Mouse (Mus musculus) limb, embryonic 13.5 days (tissue): ENCODE measurements around the gene Prm2. TPM values are rescaled to one million over a fixed set of nuclear protein-coding genes. Genes with fewer than 3 reads are reported as not detected.

Experiments used
- ATAC-seq: fragments of 200-750 bp; cut with Nextera tagmentation; 2 replicates; pipeline ENCODE4 v1.8.0; 2017; ENCODE audit warnings: low read depth, moderate number of reproducible peaks, moderate TSS enrichment; ENCODE audit not compliant: low FRiP score
- H3K27ac ChIP-seq: fragments of 300-500 bp; sonication (generic); 2 replicates; pipeline ENCODE4 v1.5.1; 2015; ENCODE audit warnings: inconsistent platforms, mild to moderate bottlenecking, moderate library complexity
- H3K27me3 ChIP-seq: fragments of 300-500 bp; sonication (generic); 2 replicates; pipeline ENCODE4 v1.6.1; 2015; ENCODE audit warnings: mild to moderate bottlenecking, inconsistent platforms
- H3K36me3 ChIP-seq: fragments of 300-500 bp; sonication (generic); 2 replicates; pipeline ENCODE4 v1.6.1; 2015; ENCODE audit warnings: inconsistent platforms, mild to moderate bottlenecking, moderate library complexity
- H3K4me1 ChIP-seq: fragments of 300-500 bp; sonication (generic); 2 replicates; pipeline ENCODE4 v1.6.1; 2015; ENCODE audit warnings: inconsistent platforms
- H3K4me2 ChIP-seq: fragments of 300-500 bp; sonication (generic); replicated peaks from 2 replicates; pipeline ENCODE4 v1.6.1; 2015; ENCODE audit warnings: inconsistent platforms, mild to moderate bottlenecking, moderate library complexity
- H3K4me3 ChIP-seq: fragments of 300-500 bp; sonication (generic); 2 replicates; pipeline ENCODE4 v1.5.1; 2015; ENCODE audit warnings: moderate library complexity, mild to moderate bottlenecking, inconsistent platforms
- H3K9ac ChIP-seq: fragments of 300-500 bp; sonication (generic); 2 replicates; pipeline ENCODE4 v1.6.1; 2015; ENCODE audit warnings: mild to moderate bottlenecking, inconsistent platforms
- H3K9me3 ChIP-seq: fragments of 300-500 bp; sonication (generic); 2 replicates; pipeline ENCODE4 v1.6.1; 2016; ENCODE audit warnings: inconsistent platforms
- WGBS: fragments of 180-500 bp; shearing (Covaris S2); methylation state at CpG from one replicate; pipeline ENCODE4 v1.1.7; 2015; 5-methylcytosine and 5-hydroxymethylcytosine counted together
- polyA plus RNA-seq: library from polyadenylated mRNA; unstranded; fragments of >200 nt; fragmentation: Nextera tagmentation; extraction: Ambion mirVana; gene quantifications from 2 replicates; pipeline ENCODE4 v1.2.1, GENCODE M21; 2015

Prm2 gene
- polyA plus RNA-seq, 1 experiment from 2014 or later: not detected

DNA sequence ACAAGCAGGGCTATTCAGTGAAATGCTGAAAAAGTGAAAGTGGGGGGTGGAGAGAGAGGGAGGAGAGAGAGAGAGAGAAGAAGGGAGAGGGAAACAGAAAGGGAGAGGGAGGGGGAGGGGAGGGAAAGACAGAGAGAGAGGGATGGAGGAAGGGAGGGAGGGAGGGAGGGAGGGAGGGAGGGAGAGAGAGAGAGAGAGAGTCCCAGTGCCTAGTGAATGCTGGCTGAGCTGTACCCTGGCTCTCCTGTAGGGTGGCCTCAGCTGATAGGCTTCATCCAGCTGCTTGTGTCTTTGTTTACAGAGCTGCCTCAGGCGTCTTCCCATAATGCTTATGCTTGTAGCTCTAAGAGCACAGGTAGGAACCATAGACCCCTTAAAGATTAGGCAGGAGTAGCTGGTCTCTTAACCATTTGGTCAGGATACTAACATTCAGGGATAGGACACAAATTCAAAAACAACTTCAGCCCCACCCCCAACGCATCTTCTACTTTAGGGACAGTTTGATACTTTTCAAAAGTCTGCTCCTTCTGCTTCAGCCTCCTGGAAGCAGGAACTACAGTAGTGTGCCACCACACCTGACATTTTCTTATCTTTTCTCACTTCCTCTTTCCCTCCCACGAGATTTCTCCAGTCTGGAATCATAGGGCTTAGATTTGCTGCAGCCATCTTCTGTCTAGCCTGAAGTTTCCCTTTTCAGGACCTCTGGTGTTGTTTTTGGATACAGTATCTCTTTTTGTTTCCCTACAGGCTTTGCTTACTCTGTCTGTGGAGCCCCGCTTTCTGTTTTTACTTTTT is 25.2 kb downstream of the Prm2 start:
- Histone ChIP-seq H3K4me2 (no peak overlapping the region), H3K27ac (no peak overlapping the region), H3K27me3 (no peaks in the 10 kb centered on the region), H3K9me3 (no peaks in the 10 kb centered on the region), H3K4me3 (no peak overlapping the region), H3K4me1 (peaks cover 30% of the 10 kb centered on the region), H3K36me3 (no peaks in the 10 kb centered on the region), H3K9ac (no peak overlapping the region)
- 43% methylated on average over 4 of the region's 4 CpGs for WGBS
- ATAC-seq: no peak

DNA sequence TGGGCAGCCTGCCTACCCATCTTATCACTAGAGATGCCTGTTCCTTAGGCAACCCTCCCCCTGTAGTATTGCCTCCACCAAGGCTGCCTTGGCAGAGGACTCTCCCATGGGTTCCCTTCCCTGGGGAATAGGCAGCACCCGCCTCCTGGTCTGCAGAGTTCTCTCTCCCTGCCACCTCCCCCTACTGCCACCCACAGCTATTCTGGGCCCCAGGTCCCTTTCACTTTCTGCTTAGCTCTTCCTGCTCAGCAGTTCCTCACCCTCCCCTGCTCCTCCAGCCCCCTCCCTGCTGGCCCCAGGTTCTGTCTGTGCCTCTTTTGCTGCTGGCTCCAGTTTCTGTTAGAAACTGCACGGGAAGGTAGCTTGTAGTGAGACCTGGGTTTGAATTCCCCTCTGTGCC is 26.3 kb downstream of the Prm2 start:
- Histone ChIP-seq H3K36me3 (no peaks in the 10 kb centered on the region), H3K27ac (no peak overlapping the region), H3K9ac (no peak overlapping the region; the same call in 1 of the 2 replicates), H3K9me3 (no peaks in the 10 kb centered on the region), H3K4me2 (no peak overlapping the region), H3K4me1 (peaks cover 30% of the 10 kb centered on the region), H3K4me3 (no peak overlapping the region), H3K27me3 (no peaks in the 10 kb centered on the region)
- 42% methylated on average over 2 of the region's 2 CpGs for WGBS
- ATAC-seq: no peak

DNA sequence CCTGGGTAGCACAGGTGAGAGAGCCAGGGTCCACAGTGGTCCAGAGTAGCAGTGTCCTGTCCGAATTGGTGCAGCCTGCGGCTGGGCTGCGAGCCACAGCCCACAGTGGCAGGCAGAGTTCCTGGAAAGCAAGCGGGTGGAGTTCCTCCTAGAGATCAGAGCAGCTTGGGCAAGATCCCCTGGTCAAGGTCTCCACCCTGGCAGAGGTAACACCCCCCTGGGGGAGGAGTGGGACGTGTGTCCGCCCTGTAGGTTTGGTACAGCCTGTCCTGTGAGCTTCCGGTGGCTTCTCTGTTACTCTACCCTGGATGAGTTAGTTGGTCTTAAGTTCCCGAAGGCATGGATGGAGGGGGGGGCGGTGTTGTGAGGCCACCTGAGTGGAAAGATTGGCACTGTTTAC is 27.1 kb downstream of the Prm2 start:
- Histone ChIP-seq H3K9ac (no peak overlapping the region), H3K4me3 (no peak overlapping the region), H3K4me1 (peaks cover 30% of the 10 kb centered on the region), H3K4me2 (no peak overlapping the region), H3K27me3 (no peaks in the 10 kb centered on the region), H3K36me3 (no peaks in the 10 kb centered on the region), H3K9me3 (no peaks in the 10 kb centered on the region), H3K27ac (no peak overlapping the region)
- ATAC-seq: no peak
- WGBS: 55% methylated on average over 9 of the region's 9 CpGs

DNA sequence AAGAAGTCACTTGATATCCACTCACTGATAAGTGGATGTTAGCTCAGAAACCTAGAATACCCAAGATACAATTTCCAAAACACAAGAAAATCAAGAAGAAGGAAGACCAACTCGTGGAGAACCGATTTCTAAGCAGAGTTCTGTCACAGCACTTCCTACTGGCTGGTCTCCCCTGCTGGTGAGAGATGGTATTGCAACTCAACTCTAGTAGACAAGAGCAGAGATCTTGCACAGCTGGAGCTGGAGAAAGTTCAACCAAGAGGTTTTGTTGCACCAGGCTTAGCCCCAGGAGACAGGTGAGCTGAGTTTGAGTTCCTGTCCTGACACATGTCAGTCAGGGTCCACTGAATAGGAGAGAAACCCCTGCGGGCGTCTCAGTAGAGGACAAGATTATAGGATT is 28.8 kb downstream of the Prm2 start:
- no peak overlapping the region for H3K4me2 ChIP-seq
- H3K9me3 ChIP-seq: no peaks in the 10 kb centered on the region
- no peaks in the 10 kb centered on the region for H3K36me3 ChIP-seq
- H3K9ac ChIP-seq: no peak overlapping the region
- WGBS: 56% methylated on average over 4 of the region's 4 CpGs
- peaks cover 27% of the 10 kb centered on the region for H3K4me1 ChIP-seq
- ATAC-seq: no peak
- no peak overlapping the region for H3K27ac ChIP-seq
- H3K4me3 ChIP-seq: no peak overlapping the region
- H3K27me3 ChIP-seq: no peaks in the 10 kb centered on the region

DNA sequence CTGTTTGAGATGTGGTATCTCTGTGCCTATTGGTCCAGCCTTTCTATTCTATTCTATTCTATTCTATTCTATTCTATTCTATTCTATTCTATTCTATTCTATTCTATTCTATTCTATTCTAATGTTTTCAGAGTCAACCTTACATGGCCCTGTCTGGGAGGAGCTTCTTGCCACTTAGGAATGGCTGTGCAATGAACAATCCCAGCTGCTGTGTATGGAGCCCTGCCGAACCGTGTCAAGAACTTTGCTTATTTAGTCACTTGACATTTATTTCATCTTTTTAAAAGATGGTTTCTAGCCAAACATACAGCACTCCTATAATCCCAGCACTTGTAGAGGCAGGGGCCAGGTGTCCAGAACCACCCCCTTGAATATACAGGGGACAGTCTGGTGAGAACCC is 31.6 kb downstream of the Prm2 start:
- H3K36me3 ChIP-seq: no peaks in the 10 kb centered on the region
- no peak overlapping the region for H3K9ac ChIP-seq
- no peak overlapping the region for H3K27ac ChIP-seq
- no peak overlapping the region for H3K4me3 ChIP-seq
- no peak for ATAC-seq
- no peaks in the 10 kb centered on the region for H3K27me3 ChIP-seq
- no peaks in the 10 kb centered on the region for H3K9me3 ChIP-seq
- peaks cover 7% of the 10 kb centered on the region; the same call in 1 of the 2 replicates for H3K4me1 ChIP-seq
- WGBS: 72% methylated on average over 2 of the region's 2 CpGs
- H3K4me2 ChIP-seq: no peak overlapping the region

DNA sequence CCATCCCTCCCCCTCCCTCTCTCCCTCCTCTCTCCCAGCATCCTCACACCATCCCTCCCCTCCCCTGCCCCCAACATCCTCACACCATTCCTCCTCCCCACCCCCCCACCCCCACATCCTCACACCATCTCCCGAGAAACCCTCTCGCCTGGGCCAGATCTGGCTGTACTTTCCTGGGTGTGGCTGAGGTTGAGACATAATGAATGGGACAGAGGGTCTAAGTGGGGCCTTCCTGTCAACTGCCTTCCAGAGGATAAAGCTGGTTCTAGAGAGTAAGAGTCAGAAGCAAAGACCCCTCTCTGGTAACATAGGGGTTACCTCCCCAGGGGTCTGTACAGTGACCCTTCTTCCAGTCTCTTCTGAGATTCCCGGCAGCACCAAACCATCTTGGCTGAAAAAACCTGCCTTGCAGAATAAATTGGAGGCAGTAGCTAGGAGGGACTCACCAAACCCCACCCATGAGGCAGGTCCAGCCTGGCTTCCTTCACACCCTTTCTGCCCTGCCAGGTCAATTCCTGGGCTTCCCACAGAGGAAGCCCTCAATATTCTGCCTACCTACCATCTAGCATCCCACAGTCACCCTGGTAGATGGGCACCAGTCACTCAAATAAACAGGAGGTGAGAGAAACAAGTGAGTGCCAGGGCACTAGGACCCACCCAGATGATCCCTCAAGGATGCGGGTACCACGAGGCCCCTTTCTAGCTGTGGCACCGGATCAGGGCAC is 32.2 kb downstream of the Prm2 start:
- Histone ChIP-seq H3K27me3 (no peaks in the 10 kb centered on the region), H3K9ac (no peak overlapping the region), H3K4me3 (no peak overlapping the region), H3K4me2 (no peak overlapping the region), H3K4me1 (peaks cover 2% of the 10 kb centered on the region; the same call in 1 of the 2 replicates), H3K9me3 (no peaks in the 10 kb centered on the region), H3K36me3 (no peaks in the 10 kb centered on the region), H3K27ac (no peak overlapping the region)
- 61% methylated on average over 6 of the region's 6 CpGs for WGBS
- no peak for ATAC-seq

DNA sequence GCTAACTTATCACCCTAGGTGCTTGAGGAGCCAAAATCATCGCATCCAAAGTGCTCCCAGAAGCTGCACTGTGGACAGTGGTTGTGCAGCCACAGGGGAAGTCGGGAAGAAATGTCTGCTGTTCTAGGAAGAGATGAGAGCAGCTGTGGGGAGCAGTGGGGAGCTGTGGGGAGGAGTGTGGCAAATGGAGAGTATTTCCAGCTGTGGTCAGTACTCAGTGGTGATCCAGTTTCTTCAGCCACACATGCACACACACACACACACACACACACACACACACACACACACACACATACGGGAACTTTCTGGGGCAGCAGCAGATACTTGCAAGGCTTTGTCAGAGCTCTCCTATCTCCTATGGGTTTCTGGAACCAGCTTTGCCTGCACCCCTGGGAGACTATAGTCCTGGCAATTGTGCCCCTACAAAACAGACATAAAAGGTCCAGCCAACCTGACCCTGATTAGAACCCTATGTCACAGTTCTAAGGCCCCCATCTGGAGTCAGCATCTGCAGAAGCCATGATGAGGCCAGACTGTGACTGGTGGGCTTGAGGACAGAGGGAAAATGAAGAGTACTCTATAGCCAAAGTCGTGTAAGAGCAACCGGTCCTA is 33.3 kb downstream of the Prm2 start:
- H3K27me3 ChIP-seq: no peaks in the 10 kb centered on the region
- H3K4me3 ChIP-seq: no peak overlapping the region
- H3K9me3 ChIP-seq: no peaks in the 10 kb centered on the region
- no peak overlapping the region for H3K9ac ChIP-seq
- H3K4me2 ChIP-seq: no peak overlapping the region
- 69% methylated on average over 5 of the region's 5 CpGs for WGBS
- no peaks in the 10 kb centered on the region for H3K36me3 ChIP-seq
- no peaks in the 10 kb centered on the region for H3K4me1 ChIP-seq
- no peak overlapping the region for H3K27ac ChIP-seq
- ATAC-seq: no peak

DNA sequence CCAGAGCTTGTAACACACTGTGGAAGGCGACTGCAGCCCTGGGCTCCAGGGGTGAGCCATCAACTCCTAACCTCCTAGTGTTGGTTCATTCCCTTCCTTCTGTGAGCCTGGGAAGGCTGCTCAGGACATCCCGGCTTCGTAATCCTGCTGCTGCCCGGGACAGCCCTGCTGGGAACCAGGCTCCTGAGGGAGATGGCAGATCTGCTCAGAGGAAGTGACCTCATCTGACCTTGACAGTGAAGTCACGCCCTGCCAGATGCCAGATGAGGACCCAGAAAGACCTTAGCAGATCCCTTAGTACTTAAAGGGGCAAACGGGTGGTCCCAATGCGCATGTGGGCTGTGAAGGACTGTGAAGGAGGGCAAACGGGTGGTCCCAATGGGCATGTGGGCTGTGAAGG is 34.8 kb downstream of the Prm2 start:
- no peaks in the 10 kb centered on the region for H3K9me3 ChIP-seq
- WGBS: 56% methylated on average over 8 of the region's 8 CpGs
- H3K4me3 ChIP-seq: no peak overlapping the region
- H3K4me2 ChIP-seq: no peak overlapping the region
- no peak overlapping the region for H3K9ac ChIP-seq
- H3K36me3 ChIP-seq: no peaks in the 10 kb centered on the region
- H3K27me3 ChIP-seq: no peaks in the 10 kb centered on the region
- ATAC-seq: no peak
- H3K27ac ChIP-seq: no peak overlapping the region
- no peaks in the 10 kb centered on the region for H3K4me1 ChIP-seq

DNA sequence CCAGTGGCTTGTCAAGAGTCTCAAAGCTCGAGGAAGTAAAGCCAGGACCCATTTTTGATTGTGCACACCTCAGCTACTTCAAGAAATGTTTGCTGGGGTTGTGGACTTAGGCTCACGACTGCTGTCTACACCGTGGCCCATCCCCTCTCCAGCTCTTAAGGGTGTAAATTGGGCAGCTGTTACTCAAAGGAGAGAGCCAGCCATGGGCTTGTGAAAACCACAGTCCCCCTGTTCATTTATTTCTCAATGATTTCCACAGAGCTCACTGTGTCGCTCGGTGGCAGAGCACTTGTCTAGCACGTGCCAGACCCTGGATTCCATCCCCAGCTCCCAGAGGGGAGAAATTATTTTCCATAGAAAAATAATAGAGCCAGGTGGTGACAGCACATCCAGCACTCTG is 39.8 kb downstream of the Prm2 start:
- H3K27me3 ChIP-seq: no peaks in the 10 kb centered on the region
- H3K9ac ChIP-seq: no peak overlapping the region
- WGBS: 61% methylated on average over 6 of the region's 6 CpGs
- no peak overlapping the region for H3K4me2 ChIP-seq
- no peaks in the 10 kb centered on the region for H3K36me3 ChIP-seq
- H3K9me3 ChIP-seq: no peaks in the 10 kb centered on the region
- ATAC-seq: no peak
- H3K4me1 ChIP-seq: no peaks in the 10 kb centered on the region
- no peak overlapping the region for H3K27ac ChIP-seq
- H3K4me3 ChIP-seq: no peak overlapping the region

DNA sequence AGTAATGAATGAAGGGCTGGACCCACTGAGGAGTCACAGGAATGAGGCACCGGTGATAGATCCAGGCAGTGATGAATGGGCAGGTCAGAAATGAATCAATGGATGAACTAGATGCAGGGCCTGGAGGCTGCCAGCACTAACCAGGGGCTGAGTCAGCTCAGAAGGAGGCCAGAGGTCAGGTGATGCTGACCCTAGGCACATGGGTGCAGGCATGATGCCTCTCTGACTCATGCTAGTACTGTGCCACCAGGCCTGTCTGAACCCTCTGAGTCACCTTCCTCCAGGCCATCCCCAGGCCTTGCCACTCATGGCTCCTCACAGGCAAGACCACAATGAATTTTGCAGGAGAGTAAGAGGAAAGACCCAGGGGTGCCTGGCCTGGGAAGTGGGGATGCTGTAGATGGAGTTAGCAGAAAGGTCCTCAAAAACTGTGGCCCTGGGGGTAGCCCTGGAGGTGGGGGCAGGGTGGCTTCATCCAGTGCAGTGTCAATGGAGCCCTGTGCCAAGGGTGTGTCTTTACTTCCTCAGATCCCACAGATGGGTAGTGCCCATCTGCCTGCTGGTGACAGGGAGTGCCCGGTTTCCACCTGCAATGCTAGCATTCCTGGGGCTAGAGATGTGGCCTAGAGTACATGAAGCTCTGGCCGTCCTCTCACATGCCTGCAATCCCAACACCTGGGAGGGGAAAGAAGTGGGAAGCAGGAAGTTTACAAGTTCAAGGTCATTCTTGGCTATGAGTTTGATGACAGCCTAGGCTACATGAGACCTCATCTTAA is 41.2 kb downstream of the Prm2 start:
- no peak for ATAC-seq
- Histone ChIP-seq H3K4me1 (peaks cover 9% of the 10 kb centered on the region), H3K27ac (no peak overlapping the region), H3K36me3 (no peaks in the 10 kb centered on the region), H3K9me3 (no peaks in the 10 kb centered on the region), H3K4me2 (no peak overlapping the region), H3K27me3 (no peaks in the 10 kb centered on the region), H3K9ac (no peak overlapping the region), H3K4me3 (no peak overlapping the region)
- 89% methylated on average over 3 of the region's 3 CpGs for WGBS

DNA sequence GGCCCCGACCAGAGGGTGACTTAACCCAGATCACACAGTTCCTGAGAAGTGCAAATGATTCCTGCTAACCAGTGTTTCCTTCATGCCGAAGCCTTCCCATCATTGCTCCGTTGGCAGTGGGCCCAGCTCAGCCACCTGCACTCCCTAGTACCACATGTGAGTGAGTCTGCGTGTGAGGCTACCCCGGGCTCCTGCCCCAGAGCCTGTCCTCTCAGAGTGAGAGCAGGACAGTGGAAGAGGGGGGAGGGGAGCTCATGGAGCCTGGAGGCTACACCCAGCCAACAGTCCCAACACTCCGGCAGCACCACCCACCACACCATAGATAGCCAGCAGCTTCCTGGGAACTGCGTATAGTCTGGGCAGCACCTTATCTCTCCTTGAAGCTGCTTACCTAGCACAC is 46.1 kb downstream of the Prm2 start:
- Histone ChIP-seq H3K4me2 (no peak overlapping the region), H3K27ac (no peak overlapping the region), H3K4me1 (peaks cover 25% of the 10 kb centered on the region), H3K9ac (no peak overlapping the region), H3K9me3 (no peaks in the 10 kb centered on the region), H3K36me3 (no peaks in the 10 kb centered on the region), H3K4me3 (no peak overlapping the region), H3K27me3 (no peaks in the 10 kb centered on the region)
- 38% methylated on average over 7 of the region's 7 CpGs for WGBS
- peak; percentile 73 for ATAC-seq

DNA sequence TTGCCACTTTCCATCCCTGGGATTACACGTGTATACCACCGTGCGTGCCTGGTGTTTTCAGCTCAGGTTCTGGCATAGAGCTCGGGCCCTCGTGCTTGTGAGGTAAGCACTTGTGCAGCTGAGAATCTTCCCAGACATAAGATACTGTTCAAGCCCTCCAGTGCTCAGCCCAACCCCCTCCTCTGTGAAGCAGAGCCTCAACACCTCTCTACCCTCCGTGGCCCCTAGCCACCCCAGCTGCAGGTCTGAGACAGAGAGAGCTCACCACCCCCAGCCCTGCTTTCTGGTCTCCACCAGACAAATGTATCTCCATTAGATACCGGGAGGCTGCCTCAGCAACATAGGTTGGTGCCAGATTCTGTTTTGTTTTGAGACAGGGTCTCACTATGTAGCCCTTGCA is 46.7 kb downstream of the Prm2 start:
- 0 out of 2 replicates have a peak, but pooled peaks have one; percentile 13 for ATAC-seq
- Histone ChIP-seq H3K4me2 (no peak overlapping the region), H3K4me3 (no peak overlapping the region), H3K4me1 (peaks cover 31% of the 10 kb centered on the region), H3K36me3 (no peaks in the 10 kb centered on the region), H3K9me3 (no peaks in the 10 kb centered on the region), H3K27ac (no peak overlapping the region), H3K9ac (no peak overlapping the region), H3K27me3 (no peaks in the 10 kb centered on the region)
- 59% methylated on average over 7 of the region's 7 CpGs for WGBS
